Mouse (Mus musculus): ENCODE results near the gene Defb39. TPM values are rescaled to one million over a fixed set of nuclear protein-coding genes. Genes with fewer than 3 reads are reported as not detected.

Gene Defb39
- total RNA-seq (2021), result not detected
- long read RNA-seq, experiment 1, result 0 reads
- long read RNA-seq, experiment 2, result 0 reads

GRCm38 (mm10) chr8:19064710-19065109 is at the start of gene Defb39:
Defb39 (minus strand) TSS chr8:19064810.
- no peak for TF ChIP-seq CTCF (IDR thresholded peaks at IDR 0.05)
- DNase-seq (ENCODE audit: extremely low spot score in 1 of 2, low spot score in 2 of 2), result no peak
- H3K4me3 ChIP-seq, result no peak within 1 kb of the TSS
- H3K27ac ChIP-seq, result no peak within 1 kb of the TSS
- intact Hi-C loops (cut with DNase I), result no loop called here

GRCm38 (mm10) chr8:19066013-19066412 is 1.4 kb upstream of the Defb39 start:
- intact Hi-C loops (cut with DNase I), result no loop called here
- no peak for TF ChIP-seq CTCF (IDR thresholded peaks at IDR 0.05)
- H3K4me3 ChIP-seq, result no peak overlapping the region
- H3K27ac ChIP-seq, result no peak overlapping the region
- DNase-seq (ENCODE audit: extremely low spot score in 1 of 2, low spot score in 2 of 2), result no peak

GRCm38 (mm10) chr8:19062891-19063290 is 1.7 kb downstream of the Defb39 start:
- DNase-seq (ENCODE audit: extremely low spot score in 1 of 2, low spot score in 2 of 2), result no peak
- no peak overlapping the region for H3K27ac ChIP-seq
- intact Hi-C loops (cut with DNase I), result no loop called here
- no peak overlapping the region for H3K4me3 ChIP-seq
- TF ChIP-seq CTCF (IDR thresholded peaks at IDR 0.05), result no peak

GRCm38 (mm10) chr8:19045242-19045641 is 19.4 kb downstream of the Defb39 start:
- intact Hi-C loops (cut with DNase I), result no loop called here
- DNase-seq (ENCODE audit: extremely low spot score in 1 of 2, low spot score in 2 of 2), result no peak
- Histone ChIP-seq H3K4me3 (no peak overlapping the region), H3K27ac (no peak overlapping the region)
- no peak for TF ChIP-seq CTCF (IDR thresholded peaks at IDR 0.05)

DNA sequence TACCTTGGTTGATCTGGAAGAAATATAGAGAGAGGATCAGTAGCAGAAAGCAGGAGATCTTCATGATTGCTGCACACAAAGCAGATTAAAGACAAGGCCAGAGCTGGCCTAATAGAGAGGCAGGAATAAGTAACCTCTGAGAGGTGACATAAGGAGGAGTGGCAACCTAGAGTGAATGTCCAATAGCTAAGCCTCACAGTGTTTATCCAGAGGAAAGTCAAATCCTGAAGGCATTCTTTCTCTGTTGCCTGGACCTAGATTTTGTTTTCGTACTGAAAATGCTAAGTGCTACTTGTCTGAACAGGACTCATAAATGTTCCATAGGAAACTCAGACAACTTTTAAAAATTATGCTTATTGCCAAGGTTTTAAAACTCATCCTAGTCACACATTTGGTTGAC is 38.1 kb downstream of the Defb39 start, which contains the start of gene Defb38:
Gene Defb38, minus strand, starts transcription at position 101 of the 400 bp plus-strand sequence.
- Histone ChIP-seq H3K27ac (no peak within 1 kb of the TSS), H3K4me3 (no peak within 1 kb of the TSS)
- no peak for DNase-seq (ENCODE audit: extremely low spot score in 1 of 2, low spot score in 2 of 2)
- no peak for TF ChIP-seq CTCF (IDR thresholded peaks at IDR 0.05)
- intact Hi-C loops (cut with DNase I), result no loop called here

Other genes starting within 250 kb of the Defb39 start
- gene Defb40, start 86.6 kb downstream of the Defb39 start, total RNA-seq (2021), result not detected
- gene Defb37, start 73.8 kb downstream of the Defb39 start, total RNA-seq (2021), result not detected
- gene Defb38, start 38.2 kb downstream of the Defb39 start, total RNA-seq (2021), result not detected
- gene Defb12, start 50.0 kb upstream of the Defb39 start, total RNA-seq (2021), result not detected
- gene Defb34, start 58.9 kb upstream of the Defb39 start, total RNA-seq (2021), result not detected
- gene Gm45826, start 76.0 kb upstream of the Defb39 start, total RNA-seq (2021), result not detected
- not detected for gene Defb14, start 129.5 kb upstream of the Defb39 start, total RNA-seq (2021)
- not detected for gene Defb4, start 133.9 kb upstream of the Defb39 start, total RNA-seq (2021)
- gene Defb6, start 160.7 kb upstream of the Defb39 start, total RNA-seq (2021), result not detected
- gene Defb46, start 175.1 kb upstream of the Defb39 start, total RNA-seq (2021), result not detected
- not detected for gene Defb5, start 182.8 kb upstream of the Defb39 start, total RNA-seq (2021)
- gene Defb3, start 228.6 kb upstream of the Defb39 start, total RNA-seq (2021), result not detected